Mouse (Mus musculus) kidney, embryonic 15.5 days (tissue): ENCODE results near the gene Rnf214. TPM values are rescaled to one million over a fixed set of nuclear protein-coding genes. Genes with fewer than 3 reads are reported as not detected.

Experiments
- ATAC-seq: fragments of 200-750 bp; cut with Nextera tagmentation; replicated peaks from 2 replicates; pipeline ENCODE4 v1.8.0; 2017; ENCODE audit warnings: moderate TSS enrichment; ENCODE audit not compliant: low FRiP score
- H3K27ac ChIP-seq: fragments of 300-500 bp; sonication (generic); 2 replicates; pipeline ENCODE4 v1.5.1; 2015; ENCODE audit warnings: mild to moderate bottlenecking, inconsistent platforms
- H3K27me3 ChIP-seq: fragments of 300-500 bp; sonication (generic); 2 replicates; pipeline ENCODE4 v1.6.1; 2015; ENCODE audit warnings: inconsistent platforms
- H3K36me3 ChIP-seq: fragments of 300-500 bp; sonication (generic); 2 replicates; pipeline ENCODE4 v1.6.1; 2015; ENCODE audit warnings: inconsistent platforms
- H3K4me1 ChIP-seq: fragments of 300-500 bp; sonication (generic); 2 replicates; pipeline ENCODE4 v1.6.1; 2015; ENCODE audit warnings: inconsistent platforms
- H3K4me2 ChIP-seq: fragments of 300-500 bp; sonication (generic); 2 replicates; pipeline ENCODE4 v1.6.1; 2015; ENCODE audit warnings: moderate library complexity, mild to moderate bottlenecking, inconsistent platforms
- H3K4me3 ChIP-seq: fragments of 300-500 bp; sonication (generic); replicated peaks from 2 replicates; pipeline ENCODE4 v1.5.1; 2015; ENCODE audit warnings: mild to moderate bottlenecking, inconsistent platforms
- H3K9ac ChIP-seq: fragments of 300-500 bp; sonication (generic); 2 replicates; pipeline ENCODE4 v1.6.1; 2015; ENCODE audit warnings: mild to moderate bottlenecking, inconsistent platforms
- H3K9me3 ChIP-seq: fragments of 300-500 bp; sonication (generic); replicated peaks from 2 replicates; pipeline ENCODE4 v1.6.1; 2016; ENCODE audit warnings: inconsistent platforms
- WGBS: fragments of 180-500 bp; shearing (Covaris S2); methylation state at CpG from one replicate; pipeline ENCODE4 v1.1.7; 2015; ENCODE audit warnings: mixed read lengths; 5-methylcytosine and 5-hydroxymethylcytosine counted together
- polyA plus RNA-seq: library from polyadenylated mRNA; unstranded; fragments of >200 nt; fragmentation: Nextera tagmentation; extraction: Ambion mirVana; gene quantifications from 2 replicates; pipeline ENCODE4 v1.2.1, GENCODE M21; 2015

Gene Rnf214
- polyA plus RNA-seq, 1 experiment from 2014 or later = 62.3 TPM

DNA sequence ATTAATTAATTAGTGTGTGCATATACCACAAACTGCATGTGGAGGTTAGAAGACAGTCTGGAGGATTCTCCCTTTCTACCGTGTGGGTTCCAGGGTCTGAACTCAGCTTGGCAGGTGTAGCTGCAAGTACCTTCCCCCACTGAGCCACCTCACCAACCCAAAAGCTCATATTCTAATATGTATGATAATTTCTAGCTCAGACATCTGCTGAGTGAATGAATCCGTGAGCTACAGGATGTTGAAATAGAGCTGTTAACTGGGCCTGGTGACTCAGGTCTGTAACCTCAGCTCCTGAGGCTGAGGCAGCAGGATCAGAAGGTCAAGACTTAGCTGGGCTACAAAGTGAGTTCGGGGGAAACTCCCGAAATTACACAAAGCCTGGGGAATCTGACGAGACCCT, 63.7 kb downstream of the Rnf214 start:
- H3K4me1 ChIP-seq = peaks cover 45% of the 10 kb centered on the region
- H3K9me3 ChIP-seq = no peaks in the 10 kb centered on the region
- H3K27ac ChIP-seq = no peak overlapping the region
- no peak overlapping the region for H3K4me3 ChIP-seq
- H3K36me3 ChIP-seq = no peaks in the 10 kb centered on the region
- H3K27me3 ChIP-seq = no peaks in the 10 kb centered on the region
- H3K4me2 ChIP-seq = no peak overlapping the region
- no peak overlapping the region for H3K9ac ChIP-seq
- 57% methylated on average over 5 of the region's 5 CpGs for WGBS
- no peak for ATAC-seq

DNA sequence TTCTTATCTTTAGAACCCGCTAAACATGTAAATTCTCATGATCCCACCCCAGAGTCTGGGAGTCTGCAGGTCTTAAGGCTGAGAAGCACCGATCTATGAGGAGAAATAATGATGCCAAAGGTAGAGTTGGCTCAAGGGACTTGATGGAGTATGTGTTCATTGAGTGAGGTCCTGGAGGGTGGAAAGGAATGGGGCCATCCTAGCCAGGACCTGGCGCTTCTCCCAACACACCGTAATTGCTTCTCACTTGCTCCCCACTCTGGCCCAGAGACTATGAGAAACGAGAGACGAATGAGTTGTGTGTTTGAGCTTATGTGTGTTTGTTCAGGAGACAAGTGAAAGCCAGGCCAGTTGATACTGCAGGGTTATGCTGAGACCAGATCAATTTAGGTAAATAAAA, 65.3 kb downstream of the Rnf214 start:
- Histone ChIP-seq H3K4me1 (peaks cover 43% of the 10 kb centered on the region), H3K27me3 (no peaks in the 10 kb centered on the region), H3K36me3 (no peaks in the 10 kb centered on the region), H3K4me3 (no peak overlapping the region), H3K9me3 (no peaks in the 10 kb centered on the region), H3K27ac (no peak overlapping the region), H3K9ac (no peak overlapping the region), H3K4me2 (peak overlapping the region; percentile 91; the same call in 1 of the 2 replicates)
- WGBS = 78% methylated on average over 6 of the region's 6 CpGs
- ATAC-seq = no peak

DNA sequence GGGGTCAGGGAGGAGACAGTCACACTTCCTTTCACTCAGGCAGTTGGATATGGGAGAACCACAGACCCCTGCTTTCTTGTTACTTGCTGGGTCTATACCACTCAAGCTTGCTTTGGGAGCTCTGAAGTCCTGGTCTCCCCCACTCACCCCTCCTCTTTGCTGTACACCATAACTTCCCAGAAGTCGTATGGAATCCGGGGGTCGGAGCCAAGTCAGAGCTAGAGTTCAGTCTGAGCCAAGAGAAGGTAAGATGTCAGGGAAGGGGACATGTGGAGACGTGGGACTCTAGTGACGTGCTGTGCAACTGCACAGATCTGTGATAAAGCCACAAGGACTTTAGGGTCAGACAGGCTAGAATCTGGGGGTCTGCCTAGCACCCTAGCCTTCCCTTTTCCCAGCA, 66.4 kb downstream of the Rnf214 start:
- H3K9ac ChIP-seq = peak overlapping the region; percentile 79; the same call in 1 of the 2 replicates
- 38% methylated on average over 5 of the region's 5 CpGs for WGBS
- H3K4me1 ChIP-seq = peaks cover 43% of the 10 kb centered on the region
- no peaks in the 10 kb centered on the region for H3K36me3 ChIP-seq
- H3K4me3 ChIP-seq = peak overlapping the region; percentile 87
- 0 out of 2 replicates have a peak, but pooled peaks have one; percentile 10 for ATAC-seq
- H3K9me3 ChIP-seq = no peaks in the 10 kb centered on the region
- H3K4me2 ChIP-seq = peak overlapping the region; percentile 91
- H3K27me3 ChIP-seq = no peaks in the 10 kb centered on the region
- peak overlapping the region; percentile 29; the same call in 1 of the 2 replicates for H3K27ac ChIP-seq

DNA sequence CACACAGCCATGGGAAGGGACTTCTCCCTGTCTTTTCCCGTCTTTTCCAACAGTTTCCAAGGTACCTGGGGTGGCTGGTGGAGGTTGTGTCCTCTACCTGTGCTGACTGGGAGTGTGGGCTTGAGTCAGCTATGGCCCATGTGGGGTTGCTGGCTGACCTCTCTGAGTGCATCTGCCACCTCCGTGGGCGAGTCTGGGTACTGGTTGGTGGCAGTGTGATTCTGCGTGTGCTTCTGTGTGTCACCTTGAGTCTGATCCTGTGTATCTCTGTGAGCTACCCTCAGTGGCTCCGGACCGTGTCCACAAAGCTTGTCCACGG, 66.8 kb downstream of the Rnf214 start:
- Histone ChIP-seq H3K36me3 (no peaks in the 10 kb centered on the region), H3K4me3 (peak overlapping the region; percentile 87), H3K4me1 (peaks cover 43% of the 10 kb centered on the region), H3K4me2 (peak overlapping the region; percentile 91), H3K9me3 (no peaks in the 10 kb centered on the region), H3K27me3 (no peaks in the 10 kb centered on the region), H3K27ac (0 out of 2 replicates have a peak overlapping the region, but pooled peaks have one; percentile 29), H3K9ac (peak overlapping the region; percentile 79; the same call in 1 of the 2 replicates)
- 0 out of 2 replicates have a peak, but pooled peaks have one; percentile 9 for ATAC-seq
- 51% methylated on average over 7 of the region's 7 CpGs for WGBS

DNA sequence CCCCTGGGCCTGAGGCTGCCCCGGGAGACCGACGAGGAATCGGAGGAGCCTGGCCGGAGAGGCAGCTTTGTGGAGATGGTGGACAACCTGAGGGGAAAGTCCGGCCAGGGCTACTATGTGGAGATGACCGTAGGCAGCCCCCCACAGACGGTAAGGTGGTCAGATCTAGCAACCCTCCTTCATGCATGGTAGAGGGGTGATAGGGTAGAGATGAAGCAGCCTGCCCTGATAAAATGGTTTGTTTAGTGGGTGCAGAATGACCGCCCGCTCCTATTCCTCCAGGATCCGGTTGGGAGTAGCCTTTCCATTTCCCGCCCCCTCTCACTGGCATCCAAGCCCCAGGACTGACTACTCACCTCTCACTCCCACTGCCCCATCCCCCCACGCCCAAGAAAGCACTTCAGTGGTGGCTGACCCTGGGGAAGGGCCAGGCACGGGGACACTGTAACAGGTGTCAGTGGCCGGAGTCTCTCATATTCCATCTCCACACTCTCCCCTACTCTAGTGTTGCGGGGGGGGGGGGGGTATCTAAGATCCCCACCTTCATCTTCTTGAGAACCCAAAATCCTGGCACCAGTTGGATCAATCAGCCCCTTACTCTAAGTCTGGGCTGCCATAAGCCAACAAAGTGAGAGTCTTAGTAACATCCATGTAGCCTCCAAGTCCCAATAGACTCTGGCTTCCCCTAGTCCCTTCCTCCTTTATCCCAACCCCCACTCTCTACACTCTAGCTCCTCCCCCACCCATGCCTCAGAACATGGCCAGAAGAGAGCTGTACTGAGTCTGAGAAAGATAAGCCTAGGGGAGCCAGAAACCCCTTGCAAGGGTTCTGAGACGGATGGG, 67.4 kb downstream of the Rnf214 start:
- WGBS = 7% methylated on average over 17 of the region's 17 CpGs
- H3K9me3 ChIP-seq = no peaks in the 10 kb centered on the region
- peaks cover 43% of the 10 kb centered on the region for H3K4me1 ChIP-seq
- peak overlapping the region; percentile 91 for H3K4me2 ChIP-seq
- peak overlapping the region; percentile 87 for H3K4me3 ChIP-seq
- H3K27me3 ChIP-seq = no peaks in the 10 kb centered on the region
- no peaks in the 10 kb centered on the region for H3K36me3 ChIP-seq
- ATAC-seq = peak; percentile 41
- peak overlapping the region; percentile 79 for H3K9ac ChIP-seq
- H3K27ac ChIP-seq = peak overlapping the region; percentile 74; the same call in 1 of the 2 replicates

DNA sequence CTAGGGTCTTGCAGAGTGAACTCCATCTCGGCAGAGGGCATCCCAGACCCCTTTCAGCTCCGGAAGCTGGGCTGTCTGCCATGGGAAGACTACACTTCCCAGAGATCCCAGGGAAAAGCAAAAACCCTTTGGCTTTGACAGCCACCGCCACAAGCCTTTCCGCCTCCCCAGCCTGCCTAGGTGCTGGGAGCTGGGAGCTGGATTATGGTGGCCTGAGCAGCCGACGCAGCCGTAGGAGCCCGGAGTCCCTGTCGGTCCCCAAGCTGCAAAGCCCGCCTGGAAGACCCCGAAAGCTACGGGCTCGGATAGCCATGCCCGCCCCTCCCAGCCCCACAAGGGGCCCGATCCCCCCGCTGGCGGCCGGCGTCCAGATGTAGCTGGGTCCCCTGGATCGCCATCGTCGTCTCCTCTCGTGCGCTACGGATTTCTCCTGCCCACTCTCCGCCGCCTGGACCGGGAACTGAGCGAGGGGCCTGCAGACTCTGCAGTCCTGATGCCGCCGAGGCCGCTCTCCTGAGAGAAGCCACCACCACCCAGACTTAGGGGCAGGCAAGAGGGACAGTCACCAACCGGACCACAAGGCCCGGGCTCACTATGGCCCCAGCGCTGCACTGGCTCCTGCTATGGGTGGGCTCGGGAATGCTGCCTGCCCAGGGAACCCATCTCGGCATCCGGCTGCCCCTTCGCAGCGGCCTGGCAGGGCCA, 68.1 kb downstream of the Rnf214 start, which contains the start of gene Bace1:
Gene Bace1 (plus strand): TSS at position 147 of the 705 bp plus-strand sequence.
- Histone ChIP-seq H3K9me3 (no peaks in the 10 kb centered on the region), H3K4me1 (peaks cover 38% of the 10 kb centered on the region), H3K27me3 (no peaks in the 10 kb centered on the region), H3K9ac (peak within 1 kb of the TSS; percentile 79), H3K4me2 (peak within 1 kb of the TSS; percentile 91), H3K4me3 (peak within 1 kb of the TSS; percentile 87), H3K27ac (peak within 1 kb of the TSS; percentile 74), H3K36me3 (no peaks in the 10 kb centered on the region)
- peak; percentile 81 for ATAC-seq
- WGBS = under 1% methylated on average over 39 of the region's 40 CpGs

DNA sequence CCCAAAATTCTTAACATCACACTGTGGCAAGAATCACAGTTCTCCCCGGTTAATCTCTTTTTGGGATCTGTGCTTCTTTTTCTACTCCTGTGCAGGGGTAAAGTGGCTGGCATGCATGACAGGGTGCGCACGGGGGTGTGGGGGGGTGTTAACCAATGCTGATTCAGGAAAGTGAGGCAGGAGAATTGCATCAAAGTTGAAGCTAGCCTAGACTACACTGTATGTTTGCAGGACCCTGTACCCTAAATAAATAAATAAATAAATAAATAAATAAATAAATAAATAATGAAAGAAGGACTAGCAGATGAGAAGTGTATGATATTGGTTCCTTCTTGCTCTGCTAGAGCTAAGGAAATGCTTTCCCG, 68.7 kb downstream of the Rnf214 start:
- peak; percentile 55; the same call in 1 of the 2 replicates for ATAC-seq
- no peak overlapping the region for H3K27ac ChIP-seq
- peak overlapping the region; percentile 91 for H3K4me2 ChIP-seq
- H3K9ac ChIP-seq = no peak overlapping the region
- no peaks in the 10 kb centered on the region for H3K27me3 ChIP-seq
- H3K4me3 ChIP-seq = peak overlapping the region; percentile 87
- 16% methylated on average over 4 of the region's 4 CpGs for WGBS
- H3K36me3 ChIP-seq = no peaks in the 10 kb centered on the region
- peaks cover 34% of the 10 kb centered on the region for H3K4me1 ChIP-seq
- no peaks in the 10 kb centered on the region for H3K9me3 ChIP-seq

DNA sequence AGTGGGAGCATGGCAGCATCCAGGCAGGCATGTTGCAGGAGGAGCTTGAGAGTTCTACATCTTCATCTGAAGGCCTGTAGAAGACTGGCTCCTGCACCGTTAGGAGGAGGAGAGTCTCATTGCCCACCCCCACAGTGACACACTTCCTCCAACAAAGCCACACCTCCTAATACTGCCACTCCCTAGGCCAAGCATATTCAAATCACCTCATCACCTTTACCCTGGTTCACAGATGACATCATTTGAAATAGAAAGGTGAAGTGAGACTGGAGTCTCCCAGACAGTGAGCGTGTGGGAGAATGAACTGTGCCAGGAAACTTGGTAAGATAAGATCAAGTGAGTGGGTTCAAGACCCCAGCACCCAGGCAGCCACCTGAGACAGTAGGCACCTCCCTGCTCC, 73.2 kb downstream of the Rnf214 start:
- Histone ChIP-seq H3K9me3 (peaks cover 5% of the 10 kb centered on the region), H3K4me1 (peaks cover 6% of the 10 kb centered on the region), H3K27ac (no peak overlapping the region), H3K4me2 (no peak overlapping the region), H3K4me3 (no peak overlapping the region), H3K27me3 (no peaks in the 10 kb centered on the region), H3K9ac (no peak overlapping the region), H3K36me3 (no peaks in the 10 kb centered on the region)
- ATAC-seq = no peak
- 93% methylated on average over 2 of the region's 2 CpGs for WGBS

DNA sequence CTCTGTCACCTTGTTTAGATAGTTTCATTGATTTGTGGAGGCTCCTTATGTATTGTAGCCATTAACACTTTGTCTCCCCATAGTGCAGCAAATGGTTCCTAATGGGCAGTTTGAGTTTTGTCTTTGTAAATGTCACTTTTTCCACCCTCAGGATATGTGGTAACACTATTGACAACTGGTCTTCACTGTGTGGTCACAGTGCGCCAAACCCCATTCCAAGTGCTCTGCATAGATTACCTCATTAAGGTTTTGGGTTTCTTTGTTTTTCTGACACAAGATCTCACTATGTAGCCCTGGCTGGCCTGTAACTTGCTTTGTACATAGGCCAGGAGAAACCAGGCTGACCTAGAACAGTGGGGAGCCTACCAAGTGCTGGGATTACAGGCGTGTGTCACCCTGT, 73.8 kb downstream of the Rnf214 start:
- no peaks in the 10 kb centered on the region for H3K27me3 ChIP-seq
- H3K27ac ChIP-seq = no peak overlapping the region
- peaks cover 3% of the 10 kb centered on the region for H3K4me1 ChIP-seq
- H3K4me2 ChIP-seq = no peak overlapping the region
- H3K9me3 ChIP-seq = peaks cover 5% of the 10 kb centered on the region
- H3K4me3 ChIP-seq = no peak overlapping the region
- H3K36me3 ChIP-seq = no peaks in the 10 kb centered on the region
- no peak overlapping the region for H3K9ac ChIP-seq
- 85% methylated on average over 2 of the region's 2 CpGs for WGBS
- no peak for ATAC-seq

DNA sequence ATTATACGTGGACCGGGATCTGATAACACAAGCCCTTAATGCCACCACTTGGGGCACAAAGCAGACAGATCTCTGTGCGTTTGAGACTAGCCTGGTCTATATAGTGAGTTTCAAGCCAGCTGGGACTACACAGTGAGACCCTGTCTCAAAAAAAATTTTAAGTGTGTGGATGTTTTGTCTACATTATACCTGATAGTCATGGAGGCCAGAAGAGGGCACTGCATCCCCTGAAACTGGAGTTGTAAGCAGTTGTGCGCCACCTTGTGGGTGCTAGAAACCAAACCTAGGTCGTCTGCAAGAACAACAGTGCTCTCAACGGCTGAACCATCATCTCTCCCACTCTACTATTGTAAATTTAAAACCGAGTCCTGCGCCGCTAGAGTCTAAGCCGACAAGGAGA, 77.6 kb downstream of the Rnf214 start:
- no peak overlapping the region for H3K27ac ChIP-seq
- H3K4me3 ChIP-seq = peak overlapping the region; percentile 89
- no peak for ATAC-seq
- no peaks in the 10 kb centered on the region for H3K36me3 ChIP-seq
- 34% methylated on average over 10 of the region's 10 CpGs for WGBS
- peaks cover 5% of the 10 kb centered on the region for H3K9me3 ChIP-seq
- H3K4me1 ChIP-seq = peaks cover 9% of the 10 kb centered on the region
- H3K27me3 ChIP-seq = no peaks in the 10 kb centered on the region
- H3K4me2 ChIP-seq = peak overlapping the region; percentile 84
- H3K9ac ChIP-seq = no peak overlapping the region

DNA sequence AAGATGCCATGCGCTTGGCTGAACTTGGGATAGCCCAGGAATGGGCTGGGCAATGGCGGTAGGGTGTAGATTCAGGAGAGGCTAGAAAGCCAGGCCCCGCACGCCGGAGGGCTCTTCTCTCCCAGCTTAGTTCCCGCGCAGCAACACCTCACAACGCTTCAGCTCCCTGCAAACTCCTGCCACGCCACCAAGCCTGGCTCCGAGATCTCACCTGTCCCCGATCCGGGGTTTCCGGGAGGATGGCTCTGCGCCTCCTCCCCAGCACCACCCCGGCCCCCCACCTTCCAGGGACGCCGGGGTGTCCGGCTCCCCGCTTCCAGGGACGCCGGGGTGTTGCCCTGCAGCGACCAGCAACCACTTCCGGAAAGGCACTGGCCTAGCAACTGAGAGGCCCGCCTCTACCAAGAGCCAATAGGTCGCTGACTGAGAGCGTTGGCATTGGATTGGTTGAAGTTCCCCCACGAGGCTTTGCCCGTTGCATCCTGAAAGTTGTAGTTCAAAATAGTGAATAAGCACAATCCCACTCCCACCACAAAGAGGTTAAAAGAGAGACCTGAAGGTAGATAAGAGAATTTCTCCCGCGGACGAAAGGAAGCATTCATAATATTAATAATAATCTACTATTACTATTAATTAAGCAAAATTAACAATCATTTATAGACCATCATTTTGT, 78.3 kb downstream of the Rnf214 start, which contains the start of gene Cep164:
Gene Cep164 (minus strand): TSS at position 401 of the 673 bp plus-strand sequence.
- Histone ChIP-seq H3K36me3 (0 out of 2 replicates have a peak, but pooled peaks cover under 1% of the 10 kb centered on the region), H3K4me3 (peak within 1 kb of the TSS; percentile 89), H3K27me3 (no peaks in the 10 kb centered on the region), H3K4me2 (peak within 1 kb of the TSS; percentile 84), H3K9ac (peak within 1 kb of the TSS; percentile 77), H3K9me3 (peaks cover 5% of the 10 kb centered on the region), H3K27ac (peak within 1 kb of the TSS; percentile 85), H3K4me1 (peaks cover 9% of the 10 kb centered on the region)
- ATAC-seq = peak; percentile 97
- WGBS = under 1% methylated on average over 31 of the region's 31 CpGs
